Mouse (Mus musculus): ENCODE results near the gene Mdga1. TPM values are rescaled to one million over a fixed set of nuclear protein-coding genes. Genes with fewer than 3 reads are reported as not detected.

Gene Mdga1
- polyA plus RNA-seq, 1 experiment from 2014 or later, result 2.1 TPM

- DNase-seq (ENCODE audit: low spot score), result no peak
Observed at GRCm38 (mm10) chr17:29990136-29990535, 20.2 kb upstream of the Mdga1 start.

GRCm38 (mm10) chr17:29989653-29990052 lies 19.8 kb upstream of the Mdga1 start:
- H3K27ac ChIP-seq (replicated peaks; ENCODE audit: low read depth, low read length), result no peak overlapping the region

More at GRCm38 (mm10) chr17:29990136-29990535, 20.2 kb upstream of the Mdga1 start:
- H3K4me1 ChIP-seq (ENCODE audit: control insufficient read depth, insufficient read depth, low read length), result no peaks in the 10 kb centered on the region
- H3K36me3 ChIP-seq (replicated peaks; ENCODE audit: control insufficient read depth, insufficient read depth, low read depth, low read length), result no peaks in the 10 kb centered on the region
- ATAC-seq (replicated peaks; ENCODE audit: insufficient number of reproducible peaks, low FRiP score, low TSS enrichment, low read depth), result no peak
- no peak overlapping the region for H3K4me2 ChIP-seq (ENCODE audit: low read depth, low read length)
- no peak overlapping the region for H3K9ac ChIP-seq (replicated peaks; ENCODE audit: low read length)
- H3K4me3 ChIP-seq (ENCODE audit: low read depth, low read length), result no peak overlapping the region
- H3K27me3 ChIP-seq (ENCODE audit: control insufficient read depth, insufficient read depth, low read length), result no peaks in the 10 kb centered on the region
- no peaks in the 10 kb centered on the region for H3K9me3 ChIP-seq (replicated peaks; ENCODE audit: control insufficient read depth, low read length)
- H3K27ac ChIP-seq (replicated peaks; ENCODE audit: low read depth, low read length), result no peak overlapping the region
- WGBS, result 92% methylated on average over 3 of the region's 3 CpGs

GRCm38 (mm10) chr17:29988141-29988540 lies 18.3 kb upstream of the Mdga1 start:
- H3K4me1 ChIP-seq (ENCODE audit: control insufficient read depth, insufficient read depth, low read length), result no peaks in the 10 kb centered on the region
- no peak overlapping the region for H3K4me2 ChIP-seq (ENCODE audit: low read depth, low read length)
- no peak overlapping the region for H3K4me3 ChIP-seq (ENCODE audit: low read depth, low read length)
- DNase-seq (ENCODE audit: low spot score) (no peak), ATAC-seq (replicated peaks; ENCODE audit: insufficient number of reproducible peaks, low FRiP score, low TSS enrichment, low read depth) (no peak)
- H3K27me3 ChIP-seq (ENCODE audit: control insufficient read depth, insufficient read depth, low read length), result no peaks in the 10 kb centered on the region
- H3K36me3 ChIP-seq (replicated peaks; ENCODE audit: control insufficient read depth, insufficient read depth, low read depth, low read length), result no peaks in the 10 kb centered on the region
- no peak overlapping the region for H3K27ac ChIP-seq (replicated peaks; ENCODE audit: low read depth, low read length)
- H3K9me3 ChIP-seq (replicated peaks; ENCODE audit: control insufficient read depth, low read length), result no peaks in the 10 kb centered on the region
- WGBS, result 57% methylated on average over 5 of the region's 5 CpGs
- no peak overlapping the region for H3K9ac ChIP-seq (replicated peaks; ENCODE audit: low read length)

More at GRCm38 (mm10) chr17:29989653-29990052, 19.8 kb upstream of the Mdga1 start:
- DNase-seq (ENCODE audit: low spot score) (no peak), ATAC-seq (replicated peaks; ENCODE audit: insufficient number of reproducible peaks, low FRiP score, low TSS enrichment, low read depth) (no peak)
- Histone ChIP-seq H3K9ac (replicated peaks; ENCODE audit: low read length) (no peak overlapping the region), H3K4me3 (ENCODE audit: low read depth, low read length) (no peak overlapping the region), H3K27me3 (ENCODE audit: control insufficient read depth, insufficient read depth, low read length) (no peaks in the 10 kb centered on the region), H3K4me2 (ENCODE audit: low read depth, low read length) (no peak overlapping the region), H3K9me3 (replicated peaks; ENCODE audit: control insufficient read depth, low read length) (no peaks in the 10 kb centered on the region), H3K4me1 (ENCODE audit: control insufficient read depth, insufficient read depth, low read length) (no peaks in the 10 kb centered on the region), H3K36me3 (replicated peaks; ENCODE audit: control insufficient read depth, insufficient read depth, low read depth, low read length) (no peaks in the 10 kb centered on the region)
- WGBS, result 85% methylated on average over 5 of the region's 5 CpGs

GRCm38 (mm10) chr17:29985534-29985933 lies 15.6 kb upstream of the Mdga1 start:
- Histone ChIP-seq H3K9me3 (replicated peaks; ENCODE audit: control insufficient read depth, low read length) (no peaks in the 10 kb centered on the region), H3K27ac (replicated peaks; ENCODE audit: low read depth, low read length) (no peak overlapping the region), H3K4me1 (ENCODE audit: control insufficient read depth, insufficient read depth, low read length) (no peaks in the 10 kb centered on the region), H3K4me2 (ENCODE audit: low read depth, low read length) (no peak overlapping the region), H3K27me3 (ENCODE audit: control insufficient read depth, insufficient read depth, low read length) (no peaks in the 10 kb centered on the region), H3K4me3 (ENCODE audit: low read depth, low read length) (no peak overlapping the region), H3K36me3 (replicated peaks; ENCODE audit: control insufficient read depth, insufficient read depth, low read depth, low read length) (no peaks in the 10 kb centered on the region), H3K9ac (replicated peaks; ENCODE audit: low read length) (no peak overlapping the region)
- WGBS, result 25% methylated on average over 3 of the region's 3 CpGs
- DNase-seq (ENCODE audit: low spot score), result peak; percentile 34
- ATAC-seq (replicated peaks; ENCODE audit: insufficient number of reproducible peaks, low FRiP score, low TSS enrichment, low read depth), result no peak

- Histone ChIP-seq H3K27me3 (ENCODE audit: control insufficient read depth, insufficient read depth, low read length) (no peaks in the 10 kb centered on the region), H3K9ac (replicated peaks; ENCODE audit: low read length) (no peak overlapping the region), H3K4me3 (ENCODE audit: low read depth, low read length) (no peak overlapping the region), H3K36me3 (replicated peaks; ENCODE audit: control insufficient read depth, insufficient read depth, low read depth, low read length) (no peaks in the 10 kb centered on the region), H3K4me2 (ENCODE audit: low read depth, low read length) (no peak overlapping the region), H3K9me3 (replicated peaks; ENCODE audit: control insufficient read depth, low read length) (no peaks in the 10 kb centered on the region), H3K4me1 (ENCODE audit: control insufficient read depth, insufficient read depth, low read length) (no peaks in the 10 kb centered on the region), H3K27ac (replicated peaks; ENCODE audit: low read depth, low read length) (no peak overlapping the region)
- DNase-seq (ENCODE audit: low spot score), result no peak
- ATAC-seq (replicated peaks; ENCODE audit: insufficient number of reproducible peaks, low FRiP score, low TSS enrichment, low read depth), result no peak
- WGBS, result 79% methylated on average over 7 of the region's 7 CpGs
Observed at GRCm38 (mm10) chr17:29984931-29985330, 15.0 kb upstream of the Mdga1 start.

GRCm38 (mm10) chr17:29983190-29983589 lies 13.3 kb upstream of the Mdga1 start:
- DNase-seq (ENCODE audit: low spot score) (no peak), ATAC-seq (replicated peaks; ENCODE audit: insufficient number of reproducible peaks, low FRiP score, low TSS enrichment, low read depth) (no peak)
- 82% methylated on average over 5 of the region's 5 CpGs for WGBS

GRCm38 (mm10) chr17:29981568-29981967 lies 11.7 kb upstream of the Mdga1 start:
- 61% methylated on average over 8 of the region's 8 CpGs for WGBS
- no peak for DNase-seq (ENCODE audit: low spot score)
- no peak overlapping the region for H3K4me3 ChIP-seq (ENCODE audit: low read depth, low read length)

More at GRCm38 (mm10) chr17:29983190-29983589, 13.3 kb upstream of the Mdga1 start:
- H3K9me3 ChIP-seq (replicated peaks; ENCODE audit: control insufficient read depth, low read length), result no peaks in the 10 kb centered on the region
- H3K27me3 ChIP-seq (ENCODE audit: control insufficient read depth, insufficient read depth, low read length), result no peaks in the 10 kb centered on the region
- no peak overlapping the region for H3K27ac ChIP-seq (replicated peaks; ENCODE audit: low read depth, low read length)
- H3K9ac ChIP-seq (replicated peaks; ENCODE audit: low read length), result no peak overlapping the region
- no peak overlapping the region for H3K4me2 ChIP-seq (ENCODE audit: low read depth, low read length)
- H3K4me1 ChIP-seq (ENCODE audit: control insufficient read depth, insufficient read depth, low read length), result no peaks in the 10 kb centered on the region
- H3K4me3 ChIP-seq (ENCODE audit: low read depth, low read length), result no peak overlapping the region
- H3K36me3 ChIP-seq (replicated peaks; ENCODE audit: control insufficient read depth, insufficient read depth, low read depth, low read length), result no peaks in the 10 kb centered on the region

GRCm38 (mm10) chr17:29979841-29980240 lies 10.0 kb upstream of the Mdga1 start:
- Histone ChIP-seq H3K27me3 (ENCODE audit: control insufficient read depth, insufficient read depth, low read length) (no peaks in the 10 kb centered on the region), H3K9me3 (replicated peaks; ENCODE audit: control insufficient read depth, low read length) (no peaks in the 10 kb centered on the region), H3K4me1 (ENCODE audit: control insufficient read depth, insufficient read depth, low read length) (no peaks in the 10 kb centered on the region), H3K9ac (replicated peaks; ENCODE audit: low read length) (no peak overlapping the region), H3K4me3 (ENCODE audit: low read depth, low read length) (no peak overlapping the region), H3K27ac (replicated peaks; ENCODE audit: low read depth, low read length) (no peak overlapping the region), H3K36me3 (replicated peaks; ENCODE audit: control insufficient read depth, insufficient read depth, low read depth, low read length) (no peaks in the 10 kb centered on the region), H3K4me2 (ENCODE audit: low read depth, low read length) (no peak overlapping the region)
- DNase-seq (ENCODE audit: low spot score), result no peak
- WGBS, result 80% methylated on average over 7 of the region's 7 CpGs
- ATAC-seq (replicated peaks; ENCODE audit: insufficient number of reproducible peaks, low FRiP score, low TSS enrichment, low read depth), result no peak

More at GRCm38 (mm10) chr17:29981568-29981967, 11.7 kb upstream of the Mdga1 start:
- Histone ChIP-seq H3K27me3 (ENCODE audit: control insufficient read depth, insufficient read depth, low read length) (no peaks in the 10 kb centered on the region), H3K27ac (replicated peaks; ENCODE audit: low read depth, low read length) (no peak overlapping the region), H3K4me2 (ENCODE audit: low read depth, low read length) (no peak overlapping the region), H3K4me1 (ENCODE audit: control insufficient read depth, insufficient read depth, low read length) (no peaks in the 10 kb centered on the region), H3K9me3 (replicated peaks; ENCODE audit: control insufficient read depth, low read length) (no peaks in the 10 kb centered on the region), H3K36me3 (replicated peaks; ENCODE audit: control insufficient read depth, insufficient read depth, low read depth, low read length) (no peaks in the 10 kb centered on the region), H3K9ac (replicated peaks; ENCODE audit: low read length) (no peak overlapping the region)
- ATAC-seq (replicated peaks; ENCODE audit: insufficient number of reproducible peaks, low FRiP score, low TSS enrichment, low read depth), result no peak
